Mouse (Mus musculus): Measurements from ENCODE around the gene Ergic1. TPM values are rescaled to one million over a fixed set of nuclear protein-coding genes. Genes with fewer than 3 reads are reported as not detected.
A peak's percentile ranks its signal among the peaks of the same experiment; 100 is the strongest.

Ergic1 gene
- total RNA-seq, 2 experiments from 2014 or later, result 150 to 155 TPM

- no peak for DNase-seq (ENCODE audit: low spot score in 2 of 2)
Observed at GRCm38 (mm10) chr17:26572265-26572664, 11.0 kb downstream of the Ergic1 start.

- no peak for DNase-seq (ENCODE audit: low spot score in 2 of 2)
Observed at GRCm38 (mm10) chr17:26574118-26574517, 12.8 kb downstream of the Ergic1 start.

- DNase-seq (ENCODE audit: low spot score in 2 of 2), result no peak
Observed at GRCm38 (mm10) chr17:26574701-26575100, 13.4 kb downstream of the Ergic1 start.

GRCm38 (mm10) chr17:26575786-26576690 is 14.7 kb downstream of the Ergic1 start:
- DNase-seq (ENCODE audit: low spot score in 2 of 2), result peak; percentile 51 to 65

GRCm38 (mm10) chr17:26576833-26577232 is 15.5 kb downstream of the Ergic1 start:
- no peak for DNase-seq (ENCODE audit: low spot score in 2 of 2)

- DNase-seq (ENCODE audit: low spot score in 2 of 2), result no peak
Observed at GRCm38 (mm10) chr17:26577309-26577708, 16.0 kb downstream of the Ergic1 start.

- no peak for DNase-seq (ENCODE audit: low spot score in 2 of 2)
Observed at GRCm38 (mm10) chr17:26578162-26578561, 16.9 kb downstream of the Ergic1 start.

GRCm38 (mm10) chr17:26578771-26579170 is 17.5 kb downstream of the Ergic1 start:
- no peak for DNase-seq (ENCODE audit: low spot score in 2 of 2)

GRCm38 (mm10) chr17:26579396-26579795 is 18.1 kb downstream of the Ergic1 start:
- DNase-seq (ENCODE audit: low spot score in 2 of 2), result no peak

- no peak for DNase-seq (ENCODE audit: low spot score in 2 of 2)
Observed at GRCm38 (mm10) chr17:26580873-26581401, 19.6 kb downstream of the Ergic1 start.

GRCm38 (mm10) chr17:26582297-26582696 is 21.0 kb downstream of the Ergic1 start:
- DNase-seq (ENCODE audit: low spot score in 2 of 2), result no peak

- no peak for DNase-seq (ENCODE audit: low spot score in 2 of 2)
Observed at GRCm38 (mm10) chr17:26583056-26583455, 21.8 kb downstream of the Ergic1 start.

GRCm38 (mm10) chr17:26583606-26584005 is 22.3 kb downstream of the Ergic1 start:
- DNase-seq (ENCODE audit: low spot score in 2 of 2), result no peak

GRCm38 (mm10) chr17:26584063-26584462 is 22.8 kb downstream of the Ergic1 start:
- no peak for DNase-seq (ENCODE audit: low spot score in 2 of 2)

GRCm38 (mm10) chr17:26584558-26585136 is 23.4 kb downstream of the Ergic1 start:
- no peak for DNase-seq (ENCODE audit: low spot score in 2 of 2)

GRCm38 (mm10) chr17:26587961-26588487 is 26.7 kb downstream of the Ergic1 start:
- DNase-seq (ENCODE audit: low spot score in 2 of 2), result no peak

- DNase-seq (ENCODE audit: low spot score in 2 of 2), result no peak
Observed at GRCm38 (mm10) chr17:26592510-26592909, 31.2 kb downstream of the Ergic1 start.

- no peak for DNase-seq (ENCODE audit: low spot score in 2 of 2)
Observed at GRCm38 (mm10) chr17:26593199-26593598, 31.9 kb downstream of the Ergic1 start.

- DNase-seq (ENCODE audit: low spot score in 2 of 2), result no peak
Observed at GRCm38 (mm10) chr17:26594171-26594570, 32.9 kb downstream of the Ergic1 start.

- DNase-seq (ENCODE audit: low spot score in 2 of 2), result no peak
Observed at GRCm38 (mm10) chr17:26594958-26595357, 33.7 kb downstream of the Ergic1 start.

- DNase-seq (ENCODE audit: low spot score in 2 of 2), result no peak
Observed at GRCm38 (mm10) chr17:26595448-26596167, 34.3 kb downstream of the Ergic1 start.
